Mouse (Mus musculus): ENCODE measurements around the gene Trim30b.

- no peak for TF ChIP-seq POLR2A (IDR thresholded peaks at IDR 0.05; ENCODE audit: extremely low read depth, insufficient read depth, low read length)
- TF ChIP-seq CTCF (IDR thresholded peaks at IDR 0.05; ENCODE audit: low read depth, low read length) = no peak
Observed at GRCm38 (mm10) chr7:104366339-104366738, 3.3 kb downstream of the Trim30b start.
